Mouse (Mus musculus) heart, postnatal 0 days (tissue): ENCODE measurements around the gene Hist1h2bf. TPM values are rescaled to one million over a fixed set of nuclear protein-coding genes. Genes with fewer than 3 reads are reported as not detected.

Experiments
- ATAC-seq: fragments of 200-750 bp; cut with Nextera tagmentation; 2 replicates; pipeline ENCODE4 v1.8.0; 2017; ENCODE audit warnings: low read depth, moderate number of reproducible peaks, moderate library complexity; ENCODE audit not compliant: insufficient read depth
- DNase-seq: peaks from one replicate; pipeline ENCODE4 v3.0.0-alpha.2; 2016; ENCODE audit warnings: low spot score
- H3K27ac ChIP-seq: fragments of 300-500 bp; sonication (generic); 2 replicates; pipeline ENCODE4 v1.5.1; 2014; ENCODE audit warnings: low read depth, mild to moderate bottlenecking
- H3K27me3 ChIP-seq: fragments of 300-500 bp; sonication (generic); 2 replicates; pipeline ENCODE4 v1.6.1; 2014; ENCODE audit warnings: low read length, mixed read lengths; ENCODE audit not compliant: control insufficient read depth, insufficient read depth
- H3K36me3 ChIP-seq: fragments of 300-500 bp; sonication (generic); replicated peaks from 2 replicates; pipeline ENCODE4 v1.6.1; 2014; ENCODE audit warnings: low read length, mixed read lengths; ENCODE audit not compliant: control insufficient read depth, insufficient read depth
- H3K4me1 ChIP-seq: fragments of 300-500 bp; sonication (generic); 2 replicates; pipeline ENCODE4 v1.6.1; 2014; ENCODE audit warnings: antibody characterized with exemption; ENCODE audit not compliant: control insufficient read depth, insufficient read depth
- H3K4me2 ChIP-seq: fragments of 300-500 bp; sonication (generic); 2 replicates; pipeline ENCODE4 v1.6.1; 2014; ENCODE audit warnings: low read depth, mild to moderate bottlenecking, low read length, moderate library complexity
- H3K4me3 ChIP-seq: fragments of 300-500 bp; sonication (generic); 2 replicates; pipeline ENCODE4 v1.5.1; 2014; ENCODE audit warnings: low read depth, low read length
- H3K9ac ChIP-seq: fragments of 300-500 bp; sonication (generic); replicated peaks from 2 replicates; pipeline ENCODE4 v1.6.1; 2014; ENCODE audit warnings: low read depth, low read length, mixed read lengths
- H3K9me3 ChIP-seq: fragments of 300-500 bp; sonication (generic); replicated peaks from 2 replicates; pipeline ENCODE4 v1.6.1; 2016; ENCODE audit warnings: low read length; ENCODE audit not compliant: control insufficient read depth
- CTCF ChIP-seq: IDR thresholded peaks from 2 replicates; pipeline ENCODE4 v1.5.1; 2016; ENCODE audit warnings: antibody characterized with exemption, control low read depth, low read depth
- EP300 ChIP-seq: IDR thresholded peaks from 2 replicates; pipeline ENCODE4 v1.6.1; 2016; ENCODE audit warnings: antibody characterized with exemption, low read depth
- WGBS: fragments of 180-500 bp; shearing (Covaris S2); extraction: QIAGEN DNeasy Blood & Tissue Kit; methylation state at CpG from one replicate; pipeline ENCODE4 v1.1.7; 2014; 5-methylcytosine and 5-hydroxymethylcytosine counted together
- polyA plus RNA-seq: library from polyadenylated mRNA; unstranded; fragments of >200 nt; fragmentation: Nextera tagmentation; extraction: Ambion mirVana; gene quantifications from 2 replicates; pipeline ENCODE4 v1.2.1, GENCODE M21; 2015
- total RNA-seq: library from RNA; depleted of rRNA; stranded (reverse); fragments of >200 nt; gene quantifications from 2 replicates; pipeline ENCODE4 v1.2.3, GENCODE M21; 2014; ENCODE audit warnings: low replicate concordance

Hist1h2bf gene
- total and polyA plus RNA-seq, 2 experiments from 2014 or later = 1.3 to 603 TPM

DNA sequence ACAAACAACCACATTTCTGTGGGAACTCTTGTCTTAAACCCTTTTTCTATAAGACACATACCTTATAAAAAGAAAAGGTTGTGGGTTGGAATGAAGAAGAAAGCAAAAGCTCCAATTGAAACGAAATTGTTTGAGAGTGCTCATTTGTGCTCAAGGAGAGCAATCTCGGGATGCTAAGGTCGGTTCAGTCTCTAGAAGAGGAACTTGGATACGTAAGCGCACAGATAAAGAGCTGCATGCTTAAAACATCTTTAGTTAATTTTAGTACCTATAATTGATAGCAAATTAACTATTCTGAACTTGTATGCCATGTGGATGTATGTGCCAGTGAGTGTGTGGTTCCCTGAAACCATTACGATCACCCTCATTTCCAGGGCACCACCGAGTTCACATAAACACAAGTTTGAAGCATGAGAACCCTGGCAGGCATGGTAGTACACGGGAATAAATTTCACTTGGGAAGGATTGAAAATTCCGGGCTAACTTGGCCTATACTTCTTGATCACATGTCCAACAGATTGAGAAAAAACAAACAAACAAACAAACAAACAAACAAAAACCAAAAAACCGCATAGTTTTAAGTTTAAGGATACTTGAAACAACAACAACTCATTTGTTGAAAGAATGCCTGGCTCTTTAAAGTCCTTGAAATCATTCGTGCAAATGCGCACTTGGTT is 46.2 kb upstream of the Hist1h2bf start:
- Histone ChIP-seq H3K4me2 (peak overlapping the region; percentile 87), H3K4me3 (peak overlapping the region; percentile 59), H3K9me3 (no peaks in the 10 kb centered on the region), H3K9ac (peak overlapping the region; percentile 86; the same call in 1 of the 2 replicates), H3K4me1 (peaks cover 7% of the 10 kb centered on the region; the same call in 1 of the 2 replicates), H3K36me3 (no peaks in the 10 kb centered on the region), H3K27ac (peak overlapping the region; percentile 93), H3K27me3 (no peaks in the 10 kb centered on the region)
- TF ChIP-seq EP300 (no peak), CTCF (no peak)
- WGBS = 53% methylated on average over 12 of the region's 12 CpGs
- DNase-seq (no peak), ATAC-seq (no peak)

- Histone ChIP-seq H3K36me3 (no peaks in the 10 kb centered on the region), H3K4me1 (no peaks in the 10 kb centered on the region), H3K27ac (no peak overlapping the region), H3K4me3 (no peak overlapping the region), H3K27me3 (no peaks in the 10 kb centered on the region), H3K9me3 (no peaks in the 10 kb centered on the region), H3K4me2 (no peak overlapping the region), H3K9ac (no peak overlapping the region)
- ATAC-seq = no peak
- DNase-seq = no peak
- no peak for TF ChIP-seq EP300
- no peak for TF ChIP-seq CTCF
- 78% methylated on average over 3 of the region's 3 CpGs for WGBS
Observed at GRCm38 (mm10) chr13:23611638-23612037, 37.6 kb upstream of the Hist1h2bf start.

- Histone ChIP-seq H3K36me3 (no peaks in the 10 kb centered on the region), H3K4me3 (no peak overlapping the region), H3K27ac (no peak overlapping the region), H3K27me3 (no peaks in the 10 kb centered on the region), H3K9ac (no peak overlapping the region), H3K4me2 (no peak overlapping the region), H3K4me1 (no peaks in the 10 kb centered on the region), H3K9me3 (no peaks in the 10 kb centered on the region)
- ATAC-seq (no peak), DNase-seq (no peak)
- 62% methylated on average over 2 of the region's 2 CpGs for WGBS
- TF ChIP-seq EP300 = no peak
- no peak for TF ChIP-seq CTCF
Observed at GRCm38 (mm10) chr13:23610393-23610792, 36.4 kb upstream of the Hist1h2bf start.

GRCm38 (mm10) chr13:23609844-23610243 is 35.8 kb upstream of the Hist1h2bf start:
- Histone ChIP-seq H3K27ac (no peak overlapping the region), H3K36me3 (no peaks in the 10 kb centered on the region), H3K4me2 (no peak overlapping the region), H3K4me1 (no peaks in the 10 kb centered on the region), H3K27me3 (no peaks in the 10 kb centered on the region), H3K9ac (no peak overlapping the region), H3K4me3 (no peak overlapping the region), H3K9me3 (no peaks in the 10 kb centered on the region)
- ATAC-seq (no peak), DNase-seq (no peak)
- TF ChIP-seq EP300 = no peak
- TF ChIP-seq CTCF = no peak

- Histone ChIP-seq H3K36me3 (no peaks in the 10 kb centered on the region), H3K4me3 (no peak overlapping the region), H3K27me3 (no peaks in the 10 kb centered on the region), H3K4me2 (no peak overlapping the region), H3K9me3 (no peaks in the 10 kb centered on the region), H3K4me1 (no peaks in the 10 kb centered on the region), H3K27ac (no peak overlapping the region), H3K9ac (no peak overlapping the region)
- DNase-seq = no peak
- 55% methylated on average over 4 of the region's 4 CpGs for WGBS
- no peak for ATAC-seq
- TF ChIP-seq EP300 (no peak), CTCF (no peak)
Observed at GRCm38 (mm10) chr13:23609209-23609608, 35.2 kb upstream of the Hist1h2bf start.

- DNase-seq = no peak
- TF ChIP-seq EP300 (no peak), CTCF (no peak)
- Histone ChIP-seq H3K27ac (no peak overlapping the region), H3K27me3 (no peaks in the 10 kb centered on the region), H3K9ac (no peak overlapping the region), H3K4me2 (no peak overlapping the region), H3K36me3 (no peaks in the 10 kb centered on the region), H3K4me1 (no peaks in the 10 kb centered on the region), H3K4me3 (no peak overlapping the region), H3K9me3 (no peaks in the 10 kb centered on the region)
- ATAC-seq = no peak
- WGBS = 80% methylated on average over 3 of the region's 3 CpGs
Observed at GRCm38 (mm10) chr13:23605052-23605451, 31.1 kb upstream of the Hist1h2bf start.
